Mouse (Mus musculus): ENCODE results near the gene Hadhb. TPM values are rescaled to one million over a fixed set of nuclear protein-coding genes. Genes with fewer than 3 reads are reported as not detected.
A peak's percentile ranks its signal among the peaks of the same experiment; 100 is the strongest.

The Hadhb gene
- total and polyA plus RNA-seq, 3 experiments, result 69.5 to 118 (median 78.3) TPM

- TF ChIP-seq ZC3H11A (IDR thresholded peaks at IDR 0.05; ENCODE audit: low read depth, low read length), result no peak
- no peak for TF ChIP-seq TCF12 (IDR thresholded peaks at IDR 0.05; ENCODE audit: low read depth, low read length)
- TF ChIP-seq MAFK (IDR thresholded peaks at IDR 0.05; ENCODE audit: insufficient replicate concordance, low read length), result no peak
- TF ChIP-seq SIN3A (IDR thresholded peaks at IDR 0.05; ENCODE audit: low read length), result no peak
- TF ChIP-seq RAD21 (IDR thresholded peaks at IDR 0.05; ENCODE audit: low read depth, low read length), result no peak
- TF ChIP-seq TBP (conservative IDR thresholded peaks at IDR 0.05; ENCODE audit: low read depth, low read length), result no peak
- Histone ChIP-seq H3K4me3 (replicated peaks in 1 of 3; ENCODE audit: low read depth in 2 of 3, low read length in 2 of 3, poor library complexity in 1 of 3) (no peak overlapping the region), H3K79me2 (replicated peaks; ENCODE audit: control insufficient read depth, extremely low read depth, insufficient read depth, poor library complexity, severe bottlenecking) (no peaks in the 10 kb centered on the region), H3K27me3 (replicated peaks) (no peaks in the 10 kb centered on the region), H3K4me1 (ENCODE audit: control insufficient read depth in 1 of 2, insufficient read depth in 2 of 2) (peaks cover 0 to 12% of the 10 kb centered on the region in 2 experiments; a peak in 2 of 4 replicates), H3K36me3 (replicated peaks in 1 of 2; ENCODE audit: control insufficient read depth in 1 of 2, insufficient read depth in 1 of 2, low read length in 1 of 2) (peaks cover 79 to 98% of the 10 kb centered on the region in 2 experiments), H3K9ac (ENCODE audit: insufficient read depth, low read depth) (no peak overlapping the region), H3K27ac (ENCODE audit: insufficient read depth, low read depth) (no peak overlapping the region), H3K9me3 (replicated peaks; ENCODE audit: low read length) (no peaks in the 10 kb centered on the region), H3K4me2 (ENCODE audit: insufficient read depth, low read depth, poor library complexity, severe bottlenecking) (no peak overlapping the region)
- dilution Hi-C loops (cut with MboI; ENCODE audit: extremely low pct_ligation_motif_present, extremely low pct_unique_long_range_greater_than_20kb, low sequenced_read_pairs) (no loop called here), in situ Hi-C loops (cut with MboI; ENCODE audit: low pct_ligation_motif_present, low pct_unique_long_range_greater_than_20kb, low sequenced_read_pairs) (no loop called here)
- no peak for DNase-seq (ENCODE audit: extremely low read depth)
Measured at GRCm38 (mm10) chr5:30122481-30122880, 32.6 kb upstream of the Hadhb start.

DNA sequence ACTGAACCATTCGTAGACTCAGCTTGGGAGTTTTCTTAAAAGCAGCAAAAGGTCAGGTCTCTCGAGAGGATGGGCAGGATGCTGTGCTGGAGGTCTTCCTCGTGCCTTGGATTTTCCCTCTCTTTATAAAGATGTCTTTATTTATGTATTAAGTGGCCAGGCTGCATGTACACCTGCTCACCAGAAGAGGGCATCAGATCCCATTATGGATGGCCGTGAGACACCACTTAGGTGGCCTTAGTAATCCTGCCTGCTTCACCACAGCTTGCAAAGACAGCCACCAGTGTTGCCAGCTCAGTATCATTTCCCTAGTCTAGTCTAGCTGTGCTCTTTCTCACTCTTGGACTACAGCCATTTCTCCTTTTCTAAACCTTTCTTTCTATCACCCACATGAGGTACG, 29.5 kb upstream of the Hadhb start:
- dilution Hi-C loops (cut with MboI; ENCODE audit: extremely low pct_ligation_motif_present, extremely low pct_unique_long_range_greater_than_20kb, low sequenced_read_pairs), result no loop called here
- TF ChIP-seq SMC3 (IDR thresholded peaks at IDR 0.05; ENCODE audit: low read depth, low read length) (peak; percentile 56), HCFC1 (IDR thresholded peaks at IDR 0.05; ENCODE audit: low read depth, low read length) (no peak), CTCF (conservative IDR thresholded peaks at IDR 0.05 in 1 of 2, IDR thresholded peaks at IDR 0.05 in 1 of 2; ENCODE audit: low read depth in 2 of 2, low read length in 2 of 2) (peak; percentile 65 to 75), IRF4 (IDR thresholded peaks at IDR 0.05; ENCODE audit: low read depth, low read length) (no peak), RAD21 (IDR thresholded peaks at IDR 0.05; ENCODE audit: low read depth, low read length) (peak; percentile 51), TBP (conservative IDR thresholded peaks at IDR 0.05; ENCODE audit: low read depth, low read length) (no peak), ZC3H11A (IDR thresholded peaks at IDR 0.05; ENCODE audit: low read depth, low read length) (no peak)

GRCm38 (mm10) chr5:30126756-30127155, 28.3 kb upstream of the Hadhb start:
- no peak for DNase-seq (ENCODE audit: extremely low read depth)
- peaks cover 70 to 92% of the 10 kb centered on the region in 2 experiments for H3K36me3 ChIP-seq (replicated peaks in 1 of 2; ENCODE audit: control insufficient read depth in 1 of 2, insufficient read depth in 1 of 2, low read length in 1 of 2)
- dilution Hi-C loops (cut with MboI; ENCODE audit: extremely low pct_ligation_motif_present, extremely low pct_unique_long_range_greater_than_20kb, low sequenced_read_pairs), result no loop called here
- TF ChIP-seq MEF2A (IDR thresholded peaks at IDR 0.05; ENCODE audit: borderline replicate concordance, low read depth, low read length) (no peak), IRF4 (IDR thresholded peaks at IDR 0.05; ENCODE audit: low read depth, low read length) (no peak), MXI1 (IDR thresholded peaks at IDR 0.05; ENCODE audit: low read depth, low read length) (no peak), HCFC1 (IDR thresholded peaks at IDR 0.05; ENCODE audit: low read depth, low read length) (no peak), MAX (IDR thresholded peaks at IDR 0.05; ENCODE audit: low read length) (no peak), ELF1 (IDR thresholded peaks at IDR 0.05; ENCODE audit: low read depth, low read length) (no peak), SIN3A (IDR thresholded peaks at IDR 0.05; ENCODE audit: low read length) (no peak), BHLHE40 (IDR thresholded peaks at IDR 0.05; ENCODE audit: low read depth, low read length) (no peak)
- no peaks in the 10 kb centered on the region for H3K27me3 ChIP-seq (replicated peaks)
- no peak overlapping the region for H3K9ac ChIP-seq (ENCODE audit: insufficient read depth, low read depth)
- no peaks in the 10 kb centered on the region for H3K9me3 ChIP-seq (replicated peaks; ENCODE audit: low read length)
- no peak overlapping the region for H3K4me2 ChIP-seq (ENCODE audit: insufficient read depth, low read depth, poor library complexity, severe bottlenecking)
- in situ Hi-C loops (cut with MboI; ENCODE audit: low pct_ligation_motif_present, low pct_unique_long_range_greater_than_20kb, low sequenced_read_pairs), result no loop called here
- H3K4me3 ChIP-seq (replicated peaks in 1 of 3; ENCODE audit: low read depth in 2 of 3, low read length in 2 of 3, poor library complexity in 1 of 3), result no peak overlapping the region
- H3K27ac ChIP-seq (ENCODE audit: insufficient read depth, low read depth), result no peak overlapping the region
- no peaks in the 10 kb centered on the region for H3K4me1 ChIP-seq (ENCODE audit: control insufficient read depth in 1 of 2, insufficient read depth in 2 of 2)
- H3K79me2 ChIP-seq (replicated peaks; ENCODE audit: control insufficient read depth, extremely low read depth, insufficient read depth, poor library complexity, severe bottlenecking), result no peaks in the 10 kb centered on the region

More for the DNA sequence above, 29.5 kb upstream of the Hadhb start:
- H3K4me3 ChIP-seq (replicated peaks in 1 of 3; ENCODE audit: low read depth in 2 of 3, low read length in 2 of 3, poor library complexity in 1 of 3), result no peak overlapping the region
- in situ Hi-C loops (cut with MboI; ENCODE audit: low pct_ligation_motif_present, low pct_unique_long_range_greater_than_20kb, low sequenced_read_pairs), result no loop called here
- no peak overlapping the region for H3K4me2 ChIP-seq (ENCODE audit: insufficient read depth, low read depth, poor library complexity, severe bottlenecking)
- H3K27ac ChIP-seq (ENCODE audit: insufficient read depth, low read depth), result no peak overlapping the region
- H3K79me2 ChIP-seq (replicated peaks; ENCODE audit: control insufficient read depth, extremely low read depth, insufficient read depth, poor library complexity, severe bottlenecking), result no peaks in the 10 kb centered on the region
- no peak overlapping the region for H3K9ac ChIP-seq (ENCODE audit: insufficient read depth, low read depth)
- H3K36me3 ChIP-seq (replicated peaks in 1 of 2; ENCODE audit: control insufficient read depth in 1 of 2, insufficient read depth in 1 of 2, low read length in 1 of 2), result peaks cover 76 to 97% of the 10 kb centered on the region in 2 experiments
- peak; percentile 48 for DNase-seq (ENCODE audit: extremely low read depth)
- H3K9me3 ChIP-seq (replicated peaks; ENCODE audit: low read length), result no peaks in the 10 kb centered on the region
- H3K27me3 ChIP-seq (replicated peaks), result no peaks in the 10 kb centered on the region
- H3K4me1 ChIP-seq (ENCODE audit: control insufficient read depth in 1 of 2, insufficient read depth in 2 of 2), result no peaks in the 10 kb centered on the region
